Mouse (Mus musculus): Measurements from ENCODE around the gene Slc36a2. TPM values are rescaled to one million over a fixed set of nuclear protein-coding genes. Genes with fewer than 3 reads are reported as not detected.

The Slc36a2 gene
- polyA plus RNA-seq, 1 experiment from 2014 or later = 2.2 TPM

- Histone ChIP-seq H3K36me3 (no peaks in the 10 kb centered on the region), H3K9me3 (no peaks in the 10 kb centered on the region), H3K27ac (no peak overlapping the region), H3K27me3 (ENCODE audit: insufficient read depth, poor library complexity, severe bottlenecking) (0 out of 2 replicates have a peak, but pooled peaks cover 4% of the 10 kb centered on the region), H3K4me1 (no peaks in the 10 kb centered on the region), H3K4me3 (no peak overlapping the region)
- WGBS = 78% methylated on average over 5 of the region's 5 CpGs
- no peak for DNase-seq (ENCODE audit: low spot score)
Measured at GRCm38 (mm10) chr11:55144011-55144410, 40.9 kb downstream of the Slc36a2 start.

DNA sequence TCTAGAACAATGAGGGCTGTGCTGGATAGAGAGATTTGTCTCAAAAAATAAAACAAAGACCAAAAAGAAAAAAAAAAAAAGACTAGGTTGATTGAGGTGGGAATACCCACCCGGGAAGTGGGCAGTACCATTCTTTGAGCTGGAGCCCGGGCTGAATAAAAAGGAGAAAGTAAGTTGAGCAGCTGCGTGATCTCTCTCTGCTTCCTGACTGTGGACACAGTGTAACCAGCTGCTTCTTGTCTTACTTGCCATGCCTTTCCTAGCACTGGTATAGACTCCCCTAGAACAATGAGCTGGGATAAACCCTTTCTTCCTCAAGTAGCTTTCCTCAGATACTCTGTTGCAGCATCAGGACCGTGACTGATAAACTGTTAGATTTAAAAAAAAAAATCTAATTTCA is 43.4 kb downstream of the Slc36a2 start:
- Histone ChIP-seq H3K4me3 (no peak overlapping the region), H3K27me3 (ENCODE audit: insufficient read depth, poor library complexity, severe bottlenecking) (0 out of 2 replicates have a peak, but pooled peaks cover 4% of the 10 kb centered on the region), H3K36me3 (no peaks in the 10 kb centered on the region), H3K27ac (no peak overlapping the region), H3K4me1 (no peaks in the 10 kb centered on the region), H3K9me3 (no peaks in the 10 kb centered on the region)
- 78% methylated on average over 4 of the region's 4 CpGs for WGBS
- DNase-seq (ENCODE audit: low spot score) = no peak

DNA sequence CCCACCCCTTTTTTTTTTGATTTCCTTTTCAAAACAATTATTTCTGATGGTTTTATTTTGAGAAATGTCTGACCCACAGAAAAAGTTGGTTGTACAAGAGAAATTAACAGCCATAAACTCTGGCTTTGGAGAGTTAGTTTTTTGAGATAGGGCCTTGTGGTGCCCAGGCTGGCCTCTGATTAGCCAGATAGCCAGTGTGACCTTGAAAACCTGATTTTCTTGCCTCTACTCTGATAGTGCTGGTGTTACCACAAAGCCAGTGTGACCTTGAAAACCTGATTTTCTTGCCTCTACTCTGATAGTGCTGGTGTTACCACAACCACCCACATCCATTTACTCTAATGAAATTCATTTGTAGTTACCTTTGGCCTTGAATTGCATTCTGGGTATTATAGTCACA is 47.2 kb downstream of the Slc36a2 start:
- Histone ChIP-seq H3K4me3 (no peak overlapping the region), H3K27ac (no peak overlapping the region), H3K27me3 (ENCODE audit: insufficient read depth, poor library complexity, severe bottlenecking) (no peaks in the 10 kb centered on the region), H3K36me3 (no peaks in the 10 kb centered on the region), H3K4me1 (no peaks in the 10 kb centered on the region), H3K9me3 (no peaks in the 10 kb centered on the region)
- no peak for DNase-seq (ENCODE audit: low spot score)

GRCm38 (mm10) chr11:55136770-55137547 is 47.9 kb downstream of the Slc36a2 start:
- Histone ChIP-seq H3K27ac (no peak overlapping the region), H3K36me3 (no peaks in the 10 kb centered on the region), H3K27me3 (ENCODE audit: insufficient read depth, poor library complexity, severe bottlenecking) (no peaks in the 10 kb centered on the region), H3K4me1 (no peaks in the 10 kb centered on the region), H3K4me3 (no peak overlapping the region), H3K9me3 (no peaks in the 10 kb centered on the region)
- no peak for DNase-seq (ENCODE audit: low spot score)
- 72% methylated on average over 15 of the region's 15 CpGs for WGBS

- Histone ChIP-seq H3K36me3 (no peaks in the 10 kb centered on the region), H3K9me3 (no peaks in the 10 kb centered on the region), H3K27me3 (ENCODE audit: insufficient read depth, poor library complexity, severe bottlenecking) (no peaks in the 10 kb centered on the region), H3K4me3 (no peak overlapping the region), H3K4me1 (no peaks in the 10 kb centered on the region), H3K27ac (no peak overlapping the region)
- DNase-seq (ENCODE audit: low spot score) = no peak
- 87% methylated on average over 5 of the region's 5 CpGs for WGBS
Measured at GRCm38 (mm10) chr11:55134871-55135270, 50.0 kb downstream of the Slc36a2 start.

DNA sequence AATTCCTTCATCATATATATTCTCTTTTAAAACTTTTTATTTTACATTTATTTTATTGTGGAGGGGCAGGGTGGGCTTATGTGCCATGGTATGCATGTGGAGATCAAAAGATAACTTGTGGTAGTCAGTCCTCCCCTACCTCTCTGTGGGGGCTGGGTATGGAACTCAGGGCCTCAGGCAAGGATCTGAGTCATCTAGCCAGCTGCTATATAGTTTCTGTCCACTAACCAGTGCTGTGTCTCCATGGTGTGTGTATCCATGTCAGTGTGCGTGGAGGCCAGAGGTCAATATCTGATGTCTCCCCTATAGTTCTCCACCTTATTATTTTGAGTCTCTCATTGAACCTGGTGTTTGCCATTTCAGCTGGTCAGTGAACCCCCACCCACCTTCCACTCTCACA is 50.5 kb downstream of the Slc36a2 start:
- Histone ChIP-seq H3K27ac (no peak overlapping the region), H3K9me3 (no peaks in the 10 kb centered on the region), H3K36me3 (no peaks in the 10 kb centered on the region), H3K4me1 (no peaks in the 10 kb centered on the region), H3K4me3 (no peak overlapping the region), H3K27me3 (ENCODE audit: insufficient read depth, poor library complexity, severe bottlenecking) (no peaks in the 10 kb centered on the region)
- DNase-seq (ENCODE audit: low spot score) = no peak
- WGBS = 94% methylated on average over 1 of the region's 1 CpGs

- Histone ChIP-seq H3K4me3 (no peak overlapping the region), H3K36me3 (no peaks in the 10 kb centered on the region), H3K4me1 (no peaks in the 10 kb centered on the region), H3K27me3 (ENCODE audit: insufficient read depth, poor library complexity, severe bottlenecking) (no peaks in the 10 kb centered on the region), H3K9me3 (no peaks in the 10 kb centered on the region), H3K27ac (no peak overlapping the region)
- WGBS = 88% methylated on average over 1 of the region's 1 CpGs
- no peak for DNase-seq (ENCODE audit: low spot score)
Measured at GRCm38 (mm10) chr11:55133204-55133603, 51.7 kb downstream of the Slc36a2 start.

DNA sequence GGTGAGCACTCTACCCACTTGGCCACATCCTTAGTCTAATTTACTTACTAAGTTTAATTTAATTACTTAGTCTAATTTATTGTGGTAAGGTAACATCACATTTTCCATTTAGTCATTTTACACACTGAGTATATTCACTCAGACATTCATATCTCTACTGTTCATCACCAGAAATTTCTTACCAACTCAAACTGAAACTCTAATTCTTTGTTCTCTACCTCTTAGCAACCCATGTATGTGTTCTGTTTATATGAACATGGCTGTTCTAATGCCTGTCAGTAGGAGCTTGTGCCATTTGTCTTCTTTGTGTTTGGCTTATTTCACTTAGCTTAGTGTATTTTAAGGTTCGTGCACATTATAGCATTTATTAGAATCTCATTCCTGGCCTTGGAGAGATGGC is 52.9 kb downstream of the Slc36a2 start:
- 84% methylated on average over 1 of the region's 1 CpGs for WGBS
- Histone ChIP-seq H3K36me3 (no peaks in the 10 kb centered on the region), H3K9me3 (no peaks in the 10 kb centered on the region), H3K4me1 (no peaks in the 10 kb centered on the region), H3K27me3 (ENCODE audit: insufficient read depth, poor library complexity, severe bottlenecking) (no peaks in the 10 kb centered on the region), H3K4me3 (no peak overlapping the region), H3K27ac (no peak overlapping the region)
- DNase-seq (ENCODE audit: low spot score) = no peak

GRCm38 (mm10) chr11:55131077-55131742 is 53.7 kb downstream of the Slc36a2 start:
- H3K27ac ChIP-seq = no peak overlapping the region
- H3K4me3 ChIP-seq = no peak overlapping the region
- no peaks in the 10 kb centered on the region for H3K36me3 ChIP-seq
- H3K9me3 ChIP-seq = no peaks in the 10 kb centered on the region
- H3K27me3 ChIP-seq (ENCODE audit: insufficient read depth, poor library complexity, severe bottlenecking) = no peaks in the 10 kb centered on the region
- WGBS = 82% methylated on average over 11 of the region's 11 CpGs
- H3K4me1 ChIP-seq = no peaks in the 10 kb centered on the region
- no peak for DNase-seq (ENCODE audit: low spot score)

- Histone ChIP-seq H3K36me3 (no peaks in the 10 kb centered on the region), H3K4me1 (no peaks in the 10 kb centered on the region), H3K9me3 (no peaks in the 10 kb centered on the region), H3K4me3 (no peak overlapping the region), H3K27me3 (ENCODE audit: insufficient read depth, poor library complexity, severe bottlenecking) (no peaks in the 10 kb centered on the region), H3K27ac (no peak overlapping the region)
- no peak for DNase-seq (ENCODE audit: low spot score)
- WGBS = 78% methylated on average over 3 of the region's 3 CpGs
Measured at GRCm38 (mm10) chr11:55128411-55128810, 56.5 kb downstream of the Slc36a2 start.

- Histone ChIP-seq H3K4me1 (no peaks in the 10 kb centered on the region), H3K36me3 (no peaks in the 10 kb centered on the region), H3K27ac (no peak overlapping the region), H3K27me3 (ENCODE audit: insufficient read depth, poor library complexity, severe bottlenecking) (no peaks in the 10 kb centered on the region), H3K9me3 (no peaks in the 10 kb centered on the region), H3K4me3 (no peak overlapping the region)
- DNase-seq (ENCODE audit: low spot score) = no peak
- 74% methylated on average over 6 of the region's 6 CpGs for WGBS
Measured at GRCm38 (mm10) chr11:55127937-55128336, 56.9 kb downstream of the Slc36a2 start.

DNA sequence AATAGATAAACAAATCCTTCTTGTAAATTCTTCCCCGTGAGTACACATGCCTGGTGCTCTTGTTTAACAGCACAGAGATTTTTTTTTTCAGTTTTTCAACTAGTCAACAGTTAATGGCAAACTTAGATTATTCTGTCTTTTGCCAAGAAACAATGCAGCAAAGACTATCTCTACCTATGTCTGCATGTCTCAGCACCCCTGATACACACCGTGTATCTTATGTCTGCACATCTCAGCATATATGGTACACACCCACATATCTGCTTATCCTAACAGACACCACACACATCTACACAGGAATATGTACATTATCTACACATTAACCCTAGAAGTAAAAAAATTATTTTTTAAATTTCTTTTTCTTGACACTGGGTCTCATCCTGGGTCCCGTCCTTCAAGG is 58.2 kb downstream of the Slc36a2 start:
- no peak overlapping the region for H3K27ac ChIP-seq
- no peaks in the 10 kb centered on the region for H3K36me3 ChIP-seq
- H3K27me3 ChIP-seq (ENCODE audit: insufficient read depth, poor library complexity, severe bottlenecking) = no peaks in the 10 kb centered on the region
- WGBS = 76% methylated on average over 3 of the region's 3 CpGs
- H3K9me3 ChIP-seq = no peaks in the 10 kb centered on the region
- no peak for DNase-seq (ENCODE audit: low spot score)
- no peak overlapping the region for H3K4me3 ChIP-seq
- H3K4me1 ChIP-seq = no peaks in the 10 kb centered on the region

DNA sequence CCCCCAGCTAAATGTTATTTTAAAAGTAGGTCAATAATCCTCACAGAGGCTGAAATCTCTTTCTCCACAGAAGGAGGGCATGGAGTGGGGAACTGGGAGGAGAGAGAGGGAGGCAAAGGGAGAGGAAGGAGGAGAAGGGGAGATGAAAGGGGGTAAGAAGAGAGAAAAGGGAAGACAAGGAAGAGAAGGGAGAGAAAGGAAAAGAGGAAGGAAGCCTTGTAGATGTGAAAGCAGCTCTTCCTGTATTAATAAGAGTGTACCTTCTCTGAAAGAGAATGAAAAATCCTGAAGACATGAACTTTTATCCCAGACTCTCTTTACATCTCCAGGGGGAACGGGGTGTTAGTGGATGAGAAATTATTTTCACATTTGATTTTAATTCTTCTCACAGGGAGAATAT is 63.4 kb downstream of the Slc36a2 start:
- H3K27ac ChIP-seq = no peak overlapping the region
- no peak overlapping the region for H3K4me3 ChIP-seq
- no peaks in the 10 kb centered on the region for H3K9me3 ChIP-seq
- no peaks in the 10 kb centered on the region for H3K27me3 ChIP-seq (ENCODE audit: insufficient read depth, poor library complexity, severe bottlenecking)
- H3K4me1 ChIP-seq = peaks cover 6% of the 10 kb centered on the region
- no peak for DNase-seq (ENCODE audit: low spot score)
- H3K36me3 ChIP-seq = peaks cover 3% of the 10 kb centered on the region; the same call in 1 of the 2 replicates
- WGBS = 78% methylated on average over 1 of the region's 1 CpGs

All from heart, embryonic 10.5 days (tissue).